Mouse (Mus musculus): ENCODE data around the gene Mtss1l. TPM values are rescaled to one million over a fixed set of nuclear protein-coding genes. Genes with fewer than 3 reads are reported as not detected.

Gene Mtss1l
- 100 to 1,000 TPM; 254 to 265 TPM for total RNA-seq (2021)
- long read RNA-seq, full-length matches to known transcripts: 7 of 96 reads
- long read RNA-seq, partial matches to known transcripts: 75 of 96 reads
- long read RNA-seq, other reads (novel, unspliced or antisense): 14 of 96 reads

- peak; percentile 78 to 86 for DNase-seq (ENCODE audit: low spot score in 2 of 2)
Observed at GRCm38 (mm10) chr8:110720685-110721598, at the start of gene Mtss1l. TSS of gene Mtss1l (plus strand) at chr8:110721476.

GRCm38 (mm10) chr8:110672133-110672532 is 49.1 kb upstream of the Mtss1l start:
- no peak for DNase-seq (ENCODE audit: low spot score in 2 of 2)

- no peak for DNase-seq (ENCODE audit: low spot score in 2 of 2)
Observed at GRCm38 (mm10) chr8:110673168-110673567, 48.1 kb upstream of the Mtss1l start.

- no peak for DNase-seq (ENCODE audit: low spot score in 2 of 2)
Observed at GRCm38 (mm10) chr8:110674589-110674988, 46.7 kb upstream of the Mtss1l start.

- no peak for DNase-seq (ENCODE audit: low spot score in 2 of 2)
Observed at GRCm38 (mm10) chr8:110676702-110677101, 44.6 kb upstream of the Mtss1l start.

- DNase-seq (ENCODE audit: low spot score in 2 of 2): no peak
Observed at GRCm38 (mm10) chr8:110677174-110677660, 44.1 kb upstream of the Mtss1l start.

GRCm38 (mm10) chr8:110678989-110679388 is 42.3 kb upstream of the Mtss1l start:
- DNase-seq (ENCODE audit: low spot score in 2 of 2): no peak

- DNase-seq (ENCODE audit: low spot score in 2 of 2): peak; percentile 71 to 76
Observed at GRCm38 (mm10) chr8:110687726-110688125, 33.5 kb upstream of the Mtss1l start.

- DNase-seq (ENCODE audit: low spot score in 2 of 2): no peak
Observed at GRCm38 (mm10) chr8:110689961-110690360, 31.3 kb upstream of the Mtss1l start.

- DNase-seq (ENCODE audit: low spot score in 2 of 2): no peak
Observed at GRCm38 (mm10) chr8:110694226-110694625, 27.1 kb upstream of the Mtss1l start.

GRCm38 (mm10) chr8:110694826-110695225 is 26.4 kb upstream of the Mtss1l start:
- DNase-seq (ENCODE audit: low spot score in 2 of 2): no peak

GRCm38 (mm10) chr8:110695431-110695830 is 25.8 kb upstream of the Mtss1l start:
- DNase-seq (ENCODE audit: low spot score in 2 of 2): no peak

- no peak for DNase-seq (ENCODE audit: low spot score in 2 of 2)
Observed at GRCm38 (mm10) chr8:110696051-110696450, 25.2 kb upstream of the Mtss1l start.

GRCm38 (mm10) chr8:110697571-110697970 is 23.7 kb upstream of the Mtss1l start:
- no peak for DNase-seq (ENCODE audit: low spot score in 2 of 2)

GRCm38 (mm10) chr8:110698098-110698497 is 23.2 kb upstream of the Mtss1l start:
- no peak for DNase-seq (ENCODE audit: low spot score in 2 of 2)

GRCm38 (mm10) chr8:110699501-110699900 is 21.8 kb upstream of the Mtss1l start:
- no peak for DNase-seq (ENCODE audit: low spot score in 2 of 2)

GRCm38 (mm10) chr8:110700561-110700960 is 20.7 kb upstream of the Mtss1l start:
- no peak for DNase-seq (ENCODE audit: low spot score in 2 of 2)

- DNase-seq (ENCODE audit: low spot score in 2 of 2): no peak
Observed at GRCm38 (mm10) chr8:110702636-110703459, 18.4 kb upstream of the Mtss1l start.

- DNase-seq (ENCODE audit: low spot score in 2 of 2): no peak
Observed at GRCm38 (mm10) chr8:110703460-110704061, 17.7 kb upstream of the Mtss1l start.

GRCm38 (mm10) chr8:110704103-110704502 is 17.2 kb upstream of the Mtss1l start:
- DNase-seq (ENCODE audit: low spot score in 2 of 2): no peak

Data from layer of hippocampus, postnatal 10 days (tissue).